Mouse (Mus musculus) naive thymus-derived CD4-positive, alpha-beta T cell, adult 5 months (primary cell): Measurements from ENCODE around the gene Slc27a5. TPM values are rescaled to one million over a fixed set of nuclear protein-coding genes. Genes with fewer than 3 reads are reported as not detected.

Source experiments
- polyA plus RNA-seq: library from polyadenylated mRNA; unstranded; fragments of 100-300 nt; shearing (Covaris generic); gene quantifications from one replicate; pipeline ENCODE4 v1.2.1, GENCODE M21; 2017

The Slc27a5 gene
- 0.37 TPM for polyA plus RNA-seq

GRCm38 (mm10) chr7:12998053-12998452 lies at the start of gene Slc27a5:
Gene Slc27a5, minus strand, starts transcription at chr7:12998192.

GRCm38 (mm10) chr7:13037901-13038555 lies 40.0 kb upstream of the Slc27a5 start, which contains the start of gene Ube2m:
Gene Ube2m, minus strand, starts transcription at chr7:13038275.

GRCm38 (mm10) chr7:13034148-13034977 lies 36.4 kb upstream of the Slc27a5 start, which contains the start of gene Chmp2a:
Gene Chmp2a, minus strand, starts transcription at chr7:13034807.

GRCm38 (mm10) chr7:13010005-13010908 lies 12.3 kb upstream of the Slc27a5 start, which contains the start of gene Zbtb45:
Gene Zbtb45, minus strand, starts transcription at chr7:13010034.

GRCm38 (mm10) chr7:12998851-12999250 lies 859 bp upstream of the Slc27a5 start, which contains the start of gene Trim28:
Gene Trim28, plus strand, starts transcription at chr7:12999114.

GRCm38 (mm10) chr7:12977682-12978389 lies 20.2 kb downstream of the Slc27a5 start, which contains the start of gene Zfp446:
Gene Zfp446, plus strand, starts transcription at chr7:12977848.

GRCm38 (mm10) chr7:12965678-12966091 lies 32.3 kb downstream of the Slc27a5 start, which contains the start of gene Zfp324:
Gene Zfp324, plus strand, starts transcription at chr7:12965838.

Other genes with a start within 250 kb of the Slc27a5 start
- 5.4 TPM for gene Zscan18, start 194.6 kb downstream of the Slc27a5 start, polyA plus RNA-seq
- gene Zfp329, start 179.3 kb downstream of the Slc27a5 start, polyA plus RNA-seq, result 7.9 TPM
- gene Zfp110, start 163.4 kb downstream of the Slc27a5 start, polyA plus RNA-seq, result 85.4 TPM
- 0.50 TPM for gene Zfp128, start 117.0 kb downstream of the Slc27a5 start, polyA plus RNA-seq
- 4.0 TPM for gene Zscan22, start 100.4 kb downstream of the Slc27a5 start, polyA plus RNA-seq
- 1,269 TPM for gene Rps5, start 75.9 kb downstream of the Slc27a5 start, polyA plus RNA-seq
- gene Rnf225, start 70.8 kb downstream of the Slc27a5 start, polyA plus RNA-seq, result not detected
- 3.0 TPM for gene Zfp324, start 32.4 kb downstream of the Slc27a5 start, polyA plus RNA-seq
- gene Zfp446, start 20.3 kb downstream of the Slc27a5 start, polyA plus RNA-seq, result 5.8 TPM
- 148 TPM for gene Trim28, start 922 bp upstream of the Slc27a5 start, polyA plus RNA-seq
- 8.6 TPM for gene Zbtb45, start 11.8 kb upstream of the Slc27a5 start, polyA plus RNA-seq
- 144 TPM for gene Chmp2a, start 36.6 kb upstream of the Slc27a5 start, polyA plus RNA-seq
- 133 TPM for gene Ube2m, start 40.1 kb upstream of the Slc27a5 start, polyA plus RNA-seq
- gene Mzf1, start 56.6 kb upstream of the Slc27a5 start, polyA plus RNA-seq, result 0.44 TPM
- not detected for gene Vmn1r85, start 97.0 kb upstream of the Slc27a5 start, polyA plus RNA-seq
- not detected for gene Vmn1r86, start 121.7 kb upstream of the Slc27a5 start, polyA plus RNA-seq
- 0.35 TPM for gene Vmn1r87, start 142.0 kb upstream of the Slc27a5 start, polyA plus RNA-seq
- gene Vmn1r88, start 161.4 kb upstream of the Slc27a5 start, polyA plus RNA-seq, result 0.11 TPM
- gene Vmn1r89, start 214.8 kb upstream of the Slc27a5 start, polyA plus RNA-seq, result not detected